Mouse (Mus musculus) bone marrow, adult 2 months (tissue): ENCODE results near the gene Baz2b. TPM values are rescaled to one million over a fixed set of nuclear protein-coding genes. Genes with fewer than 3 reads are reported as not detected.

Experiments
- H3K27ac ChIP-seq: fragments of 200-500 bp; 2 replicates; pipeline ENCODE4 v1.5.1; 2012; ENCODE audit warnings: low read depth, mild to moderate bottlenecking, control low read depth, inconsistent platforms, low read length; ENCODE audit not compliant: control insufficient read depth, poor library complexity, insufficient read depth
- H3K4me1 ChIP-seq: fragments of 200-500 bp; 2 replicates; pipeline ENCODE4 v1.6.1; 2011; ENCODE audit warnings: low read length; ENCODE audit not compliant: control insufficient read depth, insufficient read depth
- H3K4me3 ChIP-seq: fragments of 200-500 bp; replicated peaks from 2 replicates; pipeline ENCODE3; 2011; ENCODE audit warnings: mild to moderate bottlenecking, low read depth, low read length, control low read depth; ENCODE audit not compliant: control insufficient read depth
- CTCF ChIP-seq: fragments of 200-500 bp; IDR thresholded peaks from 2 replicates; pipeline ENCODE4 v1.5.1; 2011; ENCODE audit warnings: low read length, control low read depth; ENCODE audit not compliant: control insufficient read depth, insufficient read depth
- POLR2A ChIP-seq: fragments of 200-500 bp; IDR thresholded peaks from 2 replicates; pipeline ENCODE4 v1.6.1; 2011; ENCODE audit warnings: low read depth, mild to moderate bottlenecking, control low read depth, low read length, borderline replicate concordance; ENCODE audit not compliant: control insufficient read depth
- WGBS: fragments of 180-500 bp; shearing (Covaris S2); methylation state at CpG from one replicate; pipeline ENCODE4 v1.1.7; 2018; 5-methylcytosine and 5-hydroxymethylcytosine counted together
- polyA plus RNA-seq: library from polyadenylated mRNA; stranded (reverse); fragments of >200 nt; gene quantifications from 2 replicates; pipeline ENCODE4 v1.2.4, GENCODE M21; 2011; ENCODE audit warnings: low replicate concordance; ENCODE audit not compliant: missing spikeins, insufficient read depth, insufficient read length

Baz2b gene
- polyA plus RNA-seq, 1 experiment: 77.9 TPM

GRCm38 (mm10) chr2:60209122-60209611 is 472 bp downstream of the Baz2b start:
- peak overlapping the region; percentile 93 for H3K4me3 ChIP-seq
- peaks cover 4% of the 10 kb centered on the region; the same call in 1 of the 2 replicates for H3K4me1 ChIP-seq
- H3K27ac ChIP-seq: peak overlapping the region; percentile 98
- no peak for TF ChIP-seq POLR2A
- no peak for TF ChIP-seq CTCF
- WGBS: under 1% methylated on average over 34 of the region's 35 CpGs

GRCm38 (mm10) chr2:60205795-60206194 is 3.8 kb downstream of the Baz2b start:
- no peak for TF ChIP-seq CTCF
- Histone ChIP-seq H3K4me3 (no peak overlapping the region), H3K27ac (no peak overlapping the region), H3K4me1 (peaks cover 4% of the 10 kb centered on the region)
- 79% methylated on average over 6 of the region's 6 CpGs for WGBS

- Histone ChIP-seq H3K4me1 (peaks cover 4% of the 10 kb centered on the region), H3K27ac (no peak overlapping the region)
- 30% methylated on average over 6 of the region's 6 CpGs for WGBS
Measured at GRCm38 (mm10) chr2:60204162-60204561, 5.5 kb downstream of the Baz2b start.

GRCm38 (mm10) chr2:60203733-60204132 is 5.9 kb downstream of the Baz2b start:
- Histone ChIP-seq H3K4me1 (peaks cover 4% of the 10 kb centered on the region), H3K4me3 (no peak overlapping the region), H3K27ac (no peak overlapping the region)
- TF ChIP-seq POLR2A (no peak), CTCF (no peak)
- 87% methylated on average over 4 of the region's 4 CpGs for WGBS

More at GRCm38 (mm10) chr2:60204162-60204561, 5.5 kb downstream of the Baz2b start:
- H3K4me3 ChIP-seq: no peak overlapping the region
- TF ChIP-seq CTCF: no peak
- TF ChIP-seq POLR2A: no peak

- H3K4me3 ChIP-seq: no peak overlapping the region
- 45% methylated on average over 8 of the region's 8 CpGs for WGBS
- H3K4me1 ChIP-seq: peaks cover 4% of the 10 kb centered on the region
- no peak overlapping the region for H3K27ac ChIP-seq
- TF ChIP-seq POLR2A (no peak), CTCF (no peak)
Measured at GRCm38 (mm10) chr2:60202900-60203530, 6.6 kb downstream of the Baz2b start.

GRCm38 (mm10) chr2:60200667-60201066 is 9.0 kb downstream of the Baz2b start:
- TF ChIP-seq POLR2A: no peak
- TF ChIP-seq CTCF: peak; percentile 83
- 72% methylated on average over 8 of the region's 8 CpGs for WGBS
- Histone ChIP-seq H3K4me3 (no peak overlapping the region), H3K27ac (no peak overlapping the region), H3K4me1 (peaks cover 2% of the 10 kb centered on the region)

- WGBS: 71% methylated on average over 5 of the region's 5 CpGs
- TF ChIP-seq CTCF: no peak
- TF ChIP-seq POLR2A: no peak
- Histone ChIP-seq H3K4me1 (peaks cover 2% of the 10 kb centered on the region), H3K4me3 (no peak overlapping the region), H3K27ac (no peak overlapping the region)
Measured at GRCm38 (mm10) chr2:60200051-60200562, 9.5 kb downstream of the Baz2b start.

GRCm38 (mm10) chr2:60196841-60197240 is 12.8 kb downstream of the Baz2b start:
- Histone ChIP-seq H3K4me1 (no peaks in the 10 kb centered on the region; the same call in 1 of the 2 replicates), H3K27ac (no peak overlapping the region), H3K4me3 (no peak overlapping the region)
- 74% methylated on average over 1 of the region's 1 CpGs for WGBS
- TF ChIP-seq POLR2A (no peak), CTCF (no peak)
